Mouse (Mus musculus) cerebellum, adult 9-11 months (tissue): ENCODE measurements around the gene Rgs3.
"Not testable (repeated sequence)": the region's sequence is repeated elsewhere in the genome, so short reads cannot be mapped to it uniquely, and the experiment has no call there.

Experiments used
- DNase-seq: peaks from one replicate; pipeline ENCODE4 v3.0.0; 2022

The Rgs3 gene

GRCm38 (mm10) chr4:62557436-62557835 lies 2.2 kb upstream of the Rgs3 start:
- DNase-seq: no peak

GRCm38 (mm10) chr4:62560963-62561629 lies 1.4 kb downstream of the Rgs3 start:
- peak; percentile 72 for DNase-seq

GRCm38 (mm10) chr4:62561630-62562001 lies 2.0 kb downstream of the Rgs3 start:
- DNase-seq: no peak

- no peak for DNase-seq
Observed at GRCm38 (mm10) chr4:62562006-62562405, 2.4 kb downstream of the Rgs3 start.

GRCm38 (mm10) chr4:62566530-62566929 lies 6.9 kb downstream of the Rgs3 start:
- no peak for DNase-seq

- peak; percentile 72 for DNase-seq
Observed at GRCm38 (mm10) chr4:62567696-62568095, 8.0 kb downstream of the Rgs3 start.

- DNase-seq: no peak
Observed at GRCm38 (mm10) chr4:62568359-62568758, 8.7 kb downstream of the Rgs3 start.

GRCm38 (mm10) chr4:62569603-62570002 lies 10.0 kb downstream of the Rgs3 start:
- no peak for DNase-seq

- DNase-seq: no peak
Observed at GRCm38 (mm10) chr4:62570029-62570428, 10.4 kb downstream of the Rgs3 start.

GRCm38 (mm10) chr4:62582365-62583264 lies 23.0 kb downstream of the Rgs3 start:
- DNase-seq: peak; percentile 96

- DNase-seq: peak; percentile 84
Observed at GRCm38 (mm10) chr4:62583265-62584092, 23.8 kb downstream of the Rgs3 start.

- no peak for DNase-seq
Observed at GRCm38 (mm10) chr4:62587067-62587466, 27.4 kb downstream of the Rgs3 start.

GRCm38 (mm10) chr4:62590878-62591277 lies 31.2 kb downstream of the Rgs3 start:
- DNase-seq: no peak

GRCm38 (mm10) chr4:62591326-62591725 lies 31.7 kb downstream of the Rgs3 start:
- DNase-seq: no peak

- DNase-seq: not testable (repeated sequence)
Observed at GRCm38 (mm10) chr4:62593546-62594240, 34.0 kb downstream of the Rgs3 start.

GRCm38 (mm10) chr4:62594442-62594841 lies 34.8 kb downstream of the Rgs3 start:
- DNase-seq: no peak

- peak; percentile 47 for DNase-seq
Observed at GRCm38 (mm10) chr4:62596051-62596450, 36.4 kb downstream of the Rgs3 start.

- no peak for DNase-seq
Observed at GRCm38 (mm10) chr4:62600549-62600948, 40.9 kb downstream of the Rgs3 start.

- DNase-seq: no peak
Observed at GRCm38 (mm10) chr4:62603607-62604006, 44.0 kb downstream of the Rgs3 start.

- DNase-seq: no peak
Observed at GRCm38 (mm10) chr4:62604094-62604493, 44.4 kb downstream of the Rgs3 start.

GRCm38 (mm10) chr4:62605856-62606541 lies 46.4 kb downstream of the Rgs3 start:
- DNase-seq: peak; percentile 79

GRCm38 (mm10) chr4:62606542-62606882 lies 46.9 kb downstream of the Rgs3 start:
- DNase-seq: peak; percentile 62
